Mouse (Mus musculus): ENCODE data around the gene Stmn1.
"Not testable (repeated sequence)": the region's sequence is repeated elsewhere in the genome, so short reads cannot be mapped to it uniquely, and the experiment has no call there.

Gene Stmn1

DNA sequence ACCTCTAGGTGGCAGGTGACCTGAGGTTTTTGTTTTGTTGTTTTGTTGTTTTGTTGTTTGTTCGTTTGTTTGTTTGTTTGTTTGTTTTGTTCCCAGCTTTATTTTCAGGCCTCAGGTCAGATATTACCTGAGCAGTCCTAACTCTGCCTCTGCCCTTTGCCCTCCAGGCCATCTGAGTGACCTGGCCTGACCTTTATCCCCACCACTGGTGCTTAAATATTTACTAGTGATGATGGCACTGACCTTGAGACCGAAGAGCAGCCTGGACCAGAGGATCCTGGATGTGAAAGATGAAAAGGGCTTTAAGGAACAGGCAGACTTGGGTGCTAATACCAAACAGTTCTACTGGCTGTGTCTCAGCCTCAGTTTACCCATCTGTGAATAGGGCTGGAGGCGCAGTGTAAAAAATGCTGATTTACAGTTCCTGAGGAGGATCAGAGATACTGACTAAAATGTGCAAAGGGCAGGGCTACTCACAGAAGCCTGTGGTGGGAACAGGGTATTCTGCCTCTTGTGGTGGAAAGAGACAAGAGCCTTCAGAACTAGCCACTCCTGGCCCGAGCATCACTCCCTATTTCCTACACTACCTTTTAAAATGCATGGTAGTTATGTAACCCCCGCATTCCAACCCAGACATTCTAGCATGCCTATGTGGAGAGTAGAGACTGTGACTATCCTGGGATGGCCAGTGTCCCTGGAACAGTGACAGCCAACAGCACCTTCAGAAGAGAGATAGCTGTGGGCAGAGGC, 17.2 kb downstream of the Stmn1 start:
- DNase-seq (ENCODE audit: low read depth): no peak

DNA sequence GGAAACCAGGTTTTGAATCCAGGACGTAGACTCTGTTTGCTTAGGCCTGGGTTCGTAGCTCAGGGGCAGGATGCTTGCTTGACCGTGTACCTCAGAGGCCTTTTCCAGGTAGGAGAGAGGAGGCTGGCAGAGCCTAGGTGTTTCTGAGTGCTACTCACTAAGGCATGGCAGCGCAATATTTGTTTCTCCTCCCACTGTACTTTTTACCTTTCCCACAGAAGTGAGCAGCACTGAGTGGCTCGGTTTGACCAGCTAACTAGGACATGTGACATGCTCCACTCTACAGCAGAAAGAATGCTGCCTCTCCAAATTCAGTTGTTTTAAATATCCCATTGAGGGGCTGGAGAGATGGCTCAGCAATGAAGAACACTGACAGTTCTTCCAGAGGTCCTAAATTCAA, 20.1 kb downstream of the Stmn1 start:
- no peak for DNase-seq (ENCODE audit: low read depth)

DNA sequence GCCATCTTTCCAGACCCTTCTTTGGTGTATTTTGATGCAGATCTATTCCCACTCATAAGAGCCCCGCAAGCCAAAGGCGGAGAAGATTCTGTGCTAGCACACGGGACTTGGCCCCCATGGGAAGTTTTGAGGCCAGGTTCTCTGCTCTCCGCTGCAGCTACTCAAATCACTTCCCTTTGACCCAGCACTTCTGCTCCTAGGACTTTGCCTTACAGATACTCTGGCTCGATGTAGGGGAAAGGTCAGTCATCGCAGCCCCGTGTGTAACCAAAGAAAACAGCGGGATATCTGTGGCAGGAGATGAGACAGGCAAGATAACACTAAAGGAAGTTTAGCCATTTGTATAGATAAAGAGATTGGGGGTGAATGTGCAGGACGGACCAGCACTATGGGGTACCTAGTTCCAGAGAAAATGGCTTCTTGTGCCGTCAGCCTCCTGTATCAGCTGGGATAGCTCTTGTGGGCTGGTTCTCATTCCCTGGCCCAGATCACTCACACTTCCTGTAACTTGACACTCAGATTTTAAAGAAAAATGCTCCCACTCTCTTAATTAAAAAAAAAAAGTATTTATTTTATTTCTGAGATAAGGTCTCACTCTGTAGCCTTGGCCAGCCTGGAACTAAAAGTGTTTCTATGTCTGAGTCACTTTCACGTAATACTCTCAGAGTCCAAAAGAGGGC, 22.0 kb downstream of the Stmn1 start:
- DNase-seq (ENCODE audit: low read depth): no peak

DNA sequence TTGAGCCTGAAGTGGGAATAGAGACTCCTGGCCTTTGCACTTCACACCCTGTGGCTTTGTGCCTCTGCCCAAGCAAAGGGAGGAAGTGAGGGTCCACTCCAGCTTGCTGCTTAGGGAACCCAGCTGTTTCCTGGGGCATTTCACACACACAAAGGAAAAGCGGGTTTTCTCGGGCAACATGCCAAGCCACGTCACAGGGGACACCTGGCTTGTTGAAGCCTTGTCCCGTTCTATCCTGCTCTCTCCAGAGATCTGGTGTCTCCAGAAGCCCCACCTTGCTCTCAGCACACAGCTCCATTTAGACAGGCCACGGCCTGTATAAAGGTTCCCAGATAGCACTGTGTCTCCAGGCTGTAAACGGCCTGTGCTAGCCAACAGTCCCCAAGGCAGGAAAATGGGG, 23.6 kb downstream of the Stmn1 start:
- DNase-seq (ENCODE audit: low read depth): no peak

DNA sequence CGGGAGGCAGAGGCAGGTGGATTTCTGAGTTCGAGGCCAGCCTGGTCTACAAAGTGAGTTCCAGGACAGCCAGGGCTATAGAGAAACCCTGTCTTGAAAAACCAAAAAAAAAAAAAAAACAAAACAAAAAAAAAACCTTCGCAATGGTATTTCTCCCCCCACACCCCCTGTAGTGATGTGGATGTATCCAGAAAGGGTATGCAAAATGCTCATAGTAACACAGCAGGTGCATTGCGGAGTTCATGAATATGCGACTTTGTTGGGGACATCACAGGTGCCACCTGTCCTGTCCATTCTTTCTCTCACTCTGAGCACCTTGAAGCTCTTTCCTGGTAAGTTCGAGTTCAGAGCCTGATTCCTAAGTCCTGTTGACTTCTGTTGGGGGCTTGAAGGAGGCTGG, 26.0 kb downstream of the Stmn1 start:
- not testable (repeated sequence) for DNase-seq (ENCODE audit: low read depth)

DNA sequence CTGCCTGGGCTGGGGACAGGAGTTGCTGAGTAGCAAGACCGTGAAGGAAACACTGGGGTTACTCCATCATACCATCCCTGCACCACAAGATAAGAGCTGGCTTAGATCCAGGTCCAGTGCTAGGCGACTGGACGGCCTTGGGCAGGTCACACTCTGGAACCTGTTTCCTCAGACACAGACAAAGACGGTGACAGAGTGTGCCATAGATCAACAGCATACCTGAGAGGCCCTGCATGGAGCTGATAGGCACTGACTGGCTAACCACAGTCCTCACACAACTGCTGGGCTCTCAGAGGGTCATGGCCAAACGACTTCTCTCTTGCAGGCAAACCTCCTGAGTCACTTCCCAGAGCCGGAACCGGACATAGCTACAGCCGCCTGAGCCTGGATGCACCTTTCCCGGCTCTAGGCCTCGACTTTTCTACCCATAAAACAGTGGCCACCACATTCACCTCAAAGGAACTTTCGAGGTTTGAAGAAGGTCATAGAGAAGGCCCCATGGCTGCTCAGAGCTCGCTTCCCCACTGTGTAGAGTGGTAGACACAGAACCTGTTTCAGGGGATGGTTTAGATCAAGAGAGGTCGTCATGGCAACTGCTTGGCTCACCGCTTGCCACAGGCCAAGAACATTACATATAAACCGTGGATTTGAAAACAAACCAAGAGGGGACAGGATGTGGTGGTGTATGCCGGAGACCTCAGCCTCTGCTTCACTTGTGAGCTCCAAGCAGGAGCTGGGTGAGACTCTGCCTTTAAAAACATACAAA, 26.8 kb downstream of the Stmn1 start:
- DNase-seq (ENCODE audit: low read depth): peak; percentile 93

DNA sequence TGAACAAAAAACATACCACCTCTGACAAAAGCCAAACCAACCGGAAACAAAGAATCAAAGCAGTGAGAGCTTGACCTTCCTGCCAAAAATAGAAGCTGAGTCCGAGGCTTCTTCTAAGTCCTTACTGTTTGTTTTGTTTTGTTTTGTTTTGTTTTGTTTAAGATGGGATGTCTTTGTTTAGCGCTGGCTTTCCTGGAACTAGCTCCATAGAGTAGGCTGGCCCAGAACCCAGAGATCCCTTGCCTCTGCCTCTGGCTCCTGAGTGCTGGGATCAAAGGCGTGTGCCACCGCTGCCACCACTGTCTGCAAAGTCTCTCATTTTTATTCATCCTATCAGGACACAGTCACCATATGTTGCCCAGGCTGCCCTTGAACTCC, 27.4 kb downstream of the Stmn1 start:
- DNase-seq (ENCODE audit: low read depth): no peak

DNA sequence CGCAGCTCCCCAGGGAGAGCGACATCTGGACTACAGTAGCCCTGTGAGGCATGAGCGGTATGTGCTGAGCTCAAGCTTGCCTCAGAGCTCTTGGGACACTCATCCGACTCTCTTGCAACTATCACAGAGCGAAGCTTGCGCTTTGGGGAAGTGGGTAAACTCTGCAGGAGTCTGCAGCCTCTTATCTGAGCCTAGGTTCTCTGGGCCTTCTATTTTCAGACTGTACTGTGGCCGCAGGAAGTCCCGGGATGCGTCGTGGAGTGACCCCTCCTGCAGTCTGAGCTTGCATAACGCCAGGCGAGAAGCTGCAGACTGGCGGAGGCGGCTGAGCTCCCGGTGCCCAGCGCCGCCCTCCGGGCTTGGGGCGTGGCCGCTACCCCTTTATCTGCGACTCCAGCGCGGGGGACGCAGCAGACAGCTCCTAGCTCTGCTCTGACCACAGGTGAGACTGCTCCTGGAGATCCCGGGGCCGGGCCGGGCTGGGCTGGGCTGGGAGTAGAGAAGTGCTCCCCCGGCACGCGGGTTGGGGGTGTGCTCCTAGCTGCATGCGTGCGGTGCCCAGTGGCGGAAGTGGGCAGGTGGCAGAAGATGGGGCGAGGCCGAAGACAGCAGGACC, 28.6 kb downstream of the Stmn1 start, which contains the start of gene Paqr7:
TSS of gene Paqr7 (plus strand) at position 103 of the 616 bp plus-strand sequence.
- peak; percentile 70 for DNase-seq (ENCODE audit: low read depth)

DNA sequence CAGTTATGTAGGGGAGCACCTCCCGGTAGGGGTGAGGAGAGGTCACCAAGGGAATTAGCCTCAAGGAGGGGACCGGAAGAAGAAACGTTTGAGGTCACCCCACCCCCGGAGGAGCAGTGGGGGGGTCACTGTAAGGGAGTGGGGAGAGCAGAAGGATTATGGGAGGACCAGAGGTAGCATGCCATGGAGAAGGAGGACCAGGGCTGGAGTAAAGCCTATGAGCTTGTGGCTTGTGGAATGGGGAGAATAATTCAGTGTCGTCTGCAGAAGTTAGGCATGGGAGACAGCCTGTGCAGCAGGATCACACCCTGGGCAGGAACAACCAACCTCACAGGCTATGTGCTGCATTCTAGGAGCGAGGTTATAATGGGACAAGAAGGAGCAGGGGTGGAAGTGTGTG, 29.1 kb downstream of the Stmn1 start:
- DNase-seq (ENCODE audit: low read depth): no peak

DNA sequence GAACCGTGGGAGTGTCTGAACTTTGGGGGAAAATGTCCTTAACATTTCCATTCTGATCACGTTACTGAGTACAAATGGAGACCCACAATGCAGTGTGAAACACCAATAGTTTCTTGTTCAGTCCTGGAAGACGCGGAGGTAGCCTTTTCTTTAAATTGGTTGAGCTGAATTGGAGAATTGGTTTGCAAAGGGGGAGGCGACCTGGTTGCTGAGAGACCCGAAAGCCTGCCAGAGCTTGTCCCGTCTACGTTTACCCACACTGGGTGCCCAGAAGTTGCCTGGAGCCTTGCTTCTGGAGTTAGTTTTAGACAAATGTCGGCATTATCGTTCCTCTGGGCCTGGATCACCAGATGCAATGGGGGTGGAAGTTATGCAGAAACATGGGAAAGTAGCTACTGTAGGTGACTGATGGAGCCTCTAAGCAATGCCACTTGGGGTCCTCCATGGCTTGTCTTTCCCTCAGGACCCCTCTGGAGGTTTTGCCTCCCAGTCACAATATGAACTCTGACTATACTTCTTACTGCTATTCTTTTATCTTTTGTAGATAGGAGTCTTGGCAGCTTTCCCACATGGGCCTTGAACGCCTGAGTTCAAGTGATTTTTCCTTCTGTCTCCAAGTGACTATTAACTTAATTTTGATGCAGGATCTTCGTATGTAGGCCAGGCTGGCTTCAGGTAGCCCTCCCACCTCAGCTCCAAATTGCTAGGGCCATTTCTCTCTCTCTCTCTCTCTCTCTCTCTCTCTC, 30.0 kb downstream of the Stmn1 start:
- no peak for DNase-seq (ENCODE audit: low read depth)

DNA sequence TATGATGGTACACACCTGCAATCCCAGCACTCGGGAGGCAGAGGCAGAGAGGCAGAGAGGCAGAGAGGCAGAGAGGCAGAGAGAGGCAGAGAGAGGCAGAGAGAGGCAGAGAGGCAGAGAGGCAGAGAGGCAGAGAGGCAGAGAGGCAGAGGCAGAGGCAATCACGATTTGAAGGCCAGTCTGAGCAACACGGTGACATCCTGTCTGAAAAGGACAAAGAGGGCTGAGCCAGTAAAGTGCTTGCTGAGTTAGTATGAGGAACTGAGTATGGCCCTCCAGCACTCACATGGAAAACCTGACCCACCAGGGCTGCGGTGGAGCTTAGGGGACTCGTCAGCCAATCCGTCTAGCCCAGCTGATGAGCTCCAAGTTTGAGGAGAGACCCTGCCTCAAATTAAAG, 30.9 kb downstream of the Stmn1 start:
- not testable (repeated sequence) for DNase-seq (ENCODE audit: low read depth)

DNA sequence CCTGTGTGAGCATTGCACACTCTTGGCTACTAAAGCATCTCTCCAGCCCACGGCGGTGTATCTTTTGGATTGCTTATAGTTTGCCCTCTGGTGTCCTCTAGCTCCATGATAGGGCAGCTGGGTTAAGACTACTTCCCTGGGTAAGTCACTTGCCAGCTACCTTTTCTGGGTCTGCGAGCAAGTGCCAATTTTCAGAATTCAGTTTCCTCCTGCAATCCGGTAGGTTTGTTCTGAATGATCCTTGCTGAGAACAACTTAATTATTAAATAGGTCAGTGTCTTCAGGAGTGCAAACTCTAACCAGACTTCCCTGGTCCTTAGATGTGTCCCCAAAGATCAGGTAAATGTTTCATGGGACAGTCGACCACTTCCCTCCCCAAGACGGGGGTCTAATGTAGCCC, 33.0 kb downstream of the Stmn1 start:
- DNase-seq (ENCODE audit: low read depth): no peak

DNA sequence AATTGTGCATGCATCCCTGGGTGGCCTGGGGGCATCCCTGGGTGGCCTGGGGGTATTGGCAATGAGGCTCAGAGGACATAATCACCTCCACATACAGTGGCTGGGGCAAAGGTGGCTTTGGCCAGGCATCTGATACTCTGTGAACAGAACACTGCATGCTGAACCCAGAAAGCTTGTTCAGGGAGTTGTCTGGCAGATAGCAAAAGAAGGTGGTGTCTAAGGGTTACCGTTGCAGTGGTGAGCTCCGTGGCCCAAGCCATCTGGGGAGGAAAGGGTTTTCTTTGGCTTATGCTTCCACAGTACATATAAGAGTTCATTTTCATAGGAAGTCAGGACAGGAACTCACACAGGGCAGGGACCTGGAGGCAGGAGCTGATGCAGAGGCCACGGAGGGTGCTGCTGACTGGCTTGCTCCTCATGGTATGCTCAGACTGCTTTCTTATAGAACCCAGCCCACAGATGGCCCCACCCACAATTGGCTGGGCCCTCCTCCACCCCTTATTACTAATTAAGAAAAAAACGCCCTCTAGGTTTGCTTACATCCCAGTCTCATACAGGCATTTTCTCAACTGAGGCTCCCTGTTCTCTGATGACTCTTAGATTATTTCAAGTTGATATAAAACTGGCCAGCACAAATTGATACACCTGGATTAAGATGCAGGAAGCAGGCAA, 35.7 kb downstream of the Stmn1 start:
- no peak for DNase-seq (ENCODE audit: low read depth)

DNA sequence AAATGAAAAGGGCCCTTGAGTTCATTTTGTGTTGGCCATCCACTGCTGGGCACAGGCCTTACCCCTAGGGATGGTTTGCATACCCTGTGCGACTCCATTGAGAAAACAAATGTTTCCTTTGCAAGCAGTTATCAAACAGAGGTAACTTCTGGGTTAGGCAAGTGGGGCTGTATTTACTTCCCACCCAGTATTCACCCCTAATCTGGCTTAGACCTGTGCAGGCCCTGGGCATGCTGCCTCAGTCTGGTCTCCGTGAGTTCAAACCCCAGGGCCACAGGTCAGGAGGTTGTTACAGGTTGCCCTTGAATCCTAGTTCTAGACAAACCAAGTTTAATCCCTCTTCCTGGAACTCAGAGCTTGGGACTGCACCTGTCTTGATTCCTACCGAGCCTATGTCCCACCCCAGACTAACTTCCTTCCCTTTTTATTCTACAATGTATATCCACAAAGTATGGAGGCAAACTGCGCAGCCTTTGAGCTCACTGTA, 37.2 kb downstream of the Stmn1 start:
- no peak for DNase-seq (ENCODE audit: low read depth)

DNA sequence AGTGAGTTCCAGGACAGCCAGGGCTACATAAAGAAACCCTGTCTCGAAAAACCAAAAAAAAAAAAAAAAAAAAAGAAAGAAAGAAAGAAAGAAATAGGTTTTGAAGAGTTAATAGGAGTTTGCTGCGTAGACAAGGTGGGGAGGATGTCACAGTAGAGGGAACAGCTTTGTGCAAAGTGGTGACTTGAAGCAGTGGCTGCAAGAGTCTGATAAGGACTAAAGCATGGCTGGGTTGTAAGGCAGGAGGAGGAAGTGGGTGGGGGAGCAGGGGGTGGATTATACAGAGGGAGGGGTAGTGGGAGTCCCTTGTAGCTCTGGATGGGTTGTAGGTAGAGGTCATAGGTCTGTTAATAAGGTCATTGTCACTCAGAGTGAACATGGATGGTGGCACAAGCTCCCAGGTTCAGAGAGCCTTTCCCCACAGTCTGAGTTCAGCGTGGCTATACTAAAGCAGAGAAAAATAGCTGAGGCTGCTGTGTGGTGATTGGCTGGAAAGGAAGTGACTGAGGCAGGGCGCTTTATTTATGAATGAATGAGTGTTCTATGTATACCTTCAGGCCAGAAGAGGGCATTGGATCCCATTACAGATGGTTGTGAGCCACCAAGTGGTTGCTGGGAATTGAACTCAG, 38.0 kb downstream of the Stmn1 start:
- DNase-seq (ENCODE audit: low read depth): no peak

DNA sequence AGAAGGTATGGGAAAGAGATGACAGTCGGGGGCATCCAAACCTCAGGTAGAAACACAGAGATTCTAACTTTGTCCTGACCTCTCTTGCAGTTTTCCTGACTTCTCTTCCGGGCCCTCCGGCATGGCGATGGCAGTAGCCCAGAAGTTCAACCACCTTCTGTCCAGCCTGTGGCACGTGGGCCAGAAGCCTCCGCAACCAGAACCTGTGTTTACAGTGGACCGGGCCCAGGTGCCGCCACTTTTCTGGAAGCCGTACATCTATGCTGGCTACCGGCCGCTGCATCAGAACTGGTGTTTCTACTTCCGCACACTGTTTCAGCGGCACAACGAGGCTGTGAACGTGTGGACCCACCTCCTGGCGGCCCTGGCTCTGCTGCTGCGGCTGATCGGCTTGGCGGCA, 38.6 kb downstream of the Stmn1 start:
- DNase-seq (ENCODE audit: low read depth): no peak

DNA sequence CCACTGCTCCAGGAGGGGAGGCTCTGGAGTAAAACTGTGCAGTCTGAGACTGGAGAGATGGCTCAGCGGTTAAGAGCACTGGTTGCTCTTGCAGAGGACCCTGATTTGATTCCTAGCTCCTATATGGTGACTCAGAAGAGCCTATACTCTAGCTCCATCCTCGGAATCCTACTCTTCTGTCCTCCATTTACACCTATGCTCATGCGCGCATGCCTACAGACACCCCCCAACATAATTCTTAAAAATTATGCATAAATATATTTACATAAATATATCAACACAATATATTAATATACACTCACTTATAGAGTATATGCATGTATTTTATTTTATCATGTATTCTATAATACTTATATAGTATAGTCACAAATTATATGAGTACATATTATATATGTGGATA, 42.3 kb downstream of the Stmn1 start:
- DNase-seq (ENCODE audit: low read depth): no peak

DNA sequence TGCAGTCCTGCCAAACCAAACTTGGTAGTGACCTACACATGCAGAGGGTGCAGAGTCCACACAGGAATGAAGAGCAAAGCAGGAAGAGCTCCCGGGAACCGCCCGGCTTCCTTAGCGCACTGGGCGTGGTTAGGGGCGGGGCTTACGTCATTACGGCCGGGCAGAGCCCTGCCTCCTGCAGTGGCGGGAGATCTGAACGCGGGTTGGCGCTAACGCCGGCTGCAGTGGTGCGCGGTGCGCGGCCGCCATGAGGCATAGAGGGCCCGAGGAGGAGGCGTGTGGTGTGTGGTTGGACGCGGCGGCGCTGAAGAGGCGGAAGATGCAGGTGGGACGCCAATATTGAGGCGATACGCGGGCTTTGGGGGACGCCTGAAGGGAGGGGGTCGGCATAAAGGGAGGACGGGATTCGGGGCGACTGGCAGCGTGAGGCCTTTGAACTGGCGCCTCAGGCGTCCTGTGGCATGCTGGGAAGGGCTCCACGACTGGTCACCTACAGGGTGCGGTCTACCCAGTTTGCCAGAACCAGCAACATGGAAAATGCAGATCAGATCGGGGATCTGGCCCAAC, 42.8 kb downstream of the Stmn1 start, which contains the start of gene Aunip:
TSS of gene Aunip (plus strand) at position 155 of the 567 bp plus-strand sequence.
- peak; percentile 94 for DNase-seq (ENCODE audit: low read depth)

DNA sequence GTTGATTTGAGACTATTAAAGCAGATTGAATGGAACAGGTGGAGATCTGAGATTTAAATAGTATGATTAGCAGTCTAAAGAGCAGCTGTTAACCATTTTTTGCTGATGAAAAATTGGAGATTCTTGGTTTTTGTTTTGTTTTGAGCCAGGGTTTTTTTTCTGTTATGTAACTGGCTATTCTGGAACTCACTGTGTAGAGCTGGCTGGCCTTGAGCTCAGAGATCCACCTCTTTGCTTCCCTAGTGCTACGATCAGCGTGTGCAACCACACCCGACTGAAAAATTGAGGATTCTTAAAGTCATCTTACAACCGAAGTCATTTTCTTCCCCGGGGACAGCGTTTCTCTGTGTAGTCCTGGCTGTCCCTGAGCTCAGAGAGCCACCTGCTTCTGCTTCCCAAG, 43.6 kb downstream of the Stmn1 start:
- DNase-seq (ENCODE audit: low read depth): peak; percentile 32

DNA sequence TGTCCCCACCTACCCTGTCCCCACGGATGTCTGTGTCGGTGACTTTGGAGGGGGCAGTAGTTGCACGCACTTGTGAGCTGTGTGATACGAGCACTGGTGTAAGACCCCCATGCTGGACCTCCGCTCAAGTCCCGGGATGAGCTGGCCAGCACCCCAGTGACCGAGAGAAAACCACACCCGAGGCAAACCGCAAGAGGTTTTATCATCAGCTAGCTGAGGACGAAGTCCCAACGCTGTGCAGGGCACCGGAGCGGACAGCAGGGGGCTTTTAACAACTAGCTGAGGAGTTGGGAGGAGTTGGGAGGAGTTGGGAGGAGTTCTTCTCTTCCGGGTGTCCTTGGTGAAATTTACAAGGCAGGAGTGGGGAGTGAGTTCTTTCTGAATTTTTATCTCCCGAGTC, 44.7 kb downstream of the Stmn1 start:
- DNase-seq (ENCODE audit: low read depth): peak; percentile 75

Measured in induced T-regulatory cell, adult 2 months (primary cell).